Mouse (Mus musculus): ENCODE measurements around the gene Acat3.
"Not testable (repeated sequence)": the region's sequence is repeated elsewhere in the genome, so short reads cannot be mapped to it uniquely, and the experiment has no call there.

Acat3 gene

GRCm38 (mm10) chr17:12916588-12917380, 23.6 kb downstream of the Acat3 start:
- peak; percentile 78 for DNase-seq (ENCODE audit: low read depth)

- DNase-seq (ENCODE audit: low read depth), result peak; percentile 99
Observed at GRCm38 (mm10) chr17:12915881-12916583, 24.4 kb downstream of the Acat3 start, which contains the start of gene Mrpl18. TSS of gene Mrpl18 (minus strand) at chr17:12916345.

- peak; percentile 19 for DNase-seq (ENCODE audit: low read depth)
Observed at GRCm38 (mm10) chr17:12915488-12915880, 24.9 kb downstream of the Acat3 start, which contains the start of gene Tcp1. TSS of gene Tcp1 (plus strand) at chr17:12915701.

- no peak for DNase-seq (ENCODE audit: low read depth)
Observed at GRCm38 (mm10) chr17:12910391-12910790, 30.0 kb downstream of the Acat3 start.

GRCm38 (mm10) chr17:12909361-12910280, 30.8 kb downstream of the Acat3 start, which contains the start of gene Pnldc1:
TSS of gene Pnldc1 (minus strand) at chr17:12910230.
- DNase-seq (ENCODE audit: low read depth), result no peak

GRCm38 (mm10) chr17:12906436-12906835, 34.0 kb downstream of the Acat3 start:
- DNase-seq (ENCODE audit: low read depth), result no peak

- no peak for DNase-seq (ENCODE audit: low read depth)
Observed at GRCm38 (mm10) chr17:12905810-12906209, 34.6 kb downstream of the Acat3 start.

GRCm38 (mm10) chr17:12904349-12904748, 36.1 kb downstream of the Acat3 start:
- no peak for DNase-seq (ENCODE audit: low read depth)

GRCm38 (mm10) chr17:12903372-12904333, 36.7 kb downstream of the Acat3 start:
- DNase-seq (ENCODE audit: low read depth), result no peak

- no peak for DNase-seq (ENCODE audit: low read depth)
Observed at GRCm38 (mm10) chr17:12902291-12902690, 38.1 kb downstream of the Acat3 start.

- not testable (repeated sequence) for DNase-seq (ENCODE audit: low read depth)
Observed at GRCm38 (mm10) chr17:12898607-12899006, 41.8 kb downstream of the Acat3 start.

GRCm38 (mm10) chr17:12897674-12898073, 42.7 kb downstream of the Acat3 start:
- no peak for DNase-seq (ENCODE audit: low read depth)

GRCm38 (mm10) chr17:12892033-12892432, 48.4 kb downstream of the Acat3 start:
- DNase-seq (ENCODE audit: low read depth), result no peak

GRCm38 (mm10) chr17:12891054-12891453, 49.3 kb downstream of the Acat3 start:
- DNase-seq (ENCODE audit: low read depth), result no peak

GRCm38 (mm10) chr17:12887021-12887775, 53.2 kb downstream of the Acat3 start:
- no peak for DNase-seq (ENCODE audit: low read depth)

- no peak for DNase-seq (ENCODE audit: low read depth)
Observed at GRCm38 (mm10) chr17:12886620-12887019, 53.8 kb downstream of the Acat3 start.

GRCm38 (mm10) chr17:12881216-12881615, 59.2 kb downstream of the Acat3 start:
- DNase-seq (ENCODE audit: low read depth), result no peak

GRCm38 (mm10) chr17:12880178-12880577, 60.2 kb downstream of the Acat3 start:
- peak; percentile 77 for DNase-seq (ENCODE audit: low read depth)

- DNase-seq (ENCODE audit: low read depth), result no peak
Observed at GRCm38 (mm10) chr17:12875734-12876133, 64.7 kb downstream of the Acat3 start, which contains the start of gene Mrgprh. TSS of gene Mrgprh (plus strand) at chr17:12876034.
